Mouse (Mus musculus): ENCODE data around the gene Pwp1.
"Not testable (repeated sequence)": the region's sequence is repeated elsewhere in the genome, so short reads cannot be mapped to it uniquely, and the experiment has no call there.

DNA sequence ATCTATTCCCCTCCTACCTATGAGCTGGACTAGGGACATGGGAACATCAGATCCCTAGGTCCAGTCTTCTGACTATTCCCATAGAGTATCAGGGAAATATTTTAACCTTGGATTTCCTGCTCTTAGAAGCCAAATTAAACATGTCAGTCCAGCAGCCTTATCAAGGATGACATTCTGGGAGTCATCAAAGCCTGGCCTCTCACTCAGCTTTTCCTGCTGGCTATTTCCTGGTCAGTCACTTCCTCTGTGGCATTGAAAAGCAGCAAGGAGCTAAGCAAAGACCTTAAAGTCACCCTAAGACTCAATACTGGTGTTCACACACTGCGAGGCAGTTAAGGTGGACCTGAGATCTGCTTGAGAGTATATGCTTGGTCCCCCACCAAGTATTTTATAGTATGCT lies 5.5 kb upstream of the Pwp1 start:
- not testable (repeated sequence) for TF ChIP-seq CTCF (IDR thresholded peaks at IDR 0.05; ENCODE audit: insufficient read depth, low read length); POLR2A (IDR thresholded peaks at IDR 0.05; ENCODE audit: borderline replicate concordance, extremely low read depth, low read depth, low read length)
